Mouse (Mus musculus): ENCODE results near the gene Myo19.
"Not testable (repeated sequence)": the region's sequence is repeated elsewhere in the genome, so short reads cannot be mapped to it uniquely, and the experiment has no call there.

Myo19 gene

GRCm38 (mm10) chr11:84879772-84880464 is at the start of gene Myo19, which contains the start of gene Pigw:
Gene Myo19, plus strand, starts transcription at chr11:84880148.
Gene Pigw, minus strand, starts transcription at chr11:84880285.
- DNase-seq (ENCODE audit: low spot score) = peak; percentile 86

GRCm38 (mm10) chr11:84839330-84839729 is 40.6 kb upstream of the Myo19 start:
- no peak for DNase-seq (ENCODE audit: low spot score)

GRCm38 (mm10) chr11:84846741-84847474 is 33.0 kb upstream of the Myo19 start:
- DNase-seq (ENCODE audit: low spot score) = no peak

GRCm38 (mm10) chr11:84847475-84848090 is 32.4 kb upstream of the Myo19 start:
- no peak for DNase-seq (ENCODE audit: low spot score)

DNA sequence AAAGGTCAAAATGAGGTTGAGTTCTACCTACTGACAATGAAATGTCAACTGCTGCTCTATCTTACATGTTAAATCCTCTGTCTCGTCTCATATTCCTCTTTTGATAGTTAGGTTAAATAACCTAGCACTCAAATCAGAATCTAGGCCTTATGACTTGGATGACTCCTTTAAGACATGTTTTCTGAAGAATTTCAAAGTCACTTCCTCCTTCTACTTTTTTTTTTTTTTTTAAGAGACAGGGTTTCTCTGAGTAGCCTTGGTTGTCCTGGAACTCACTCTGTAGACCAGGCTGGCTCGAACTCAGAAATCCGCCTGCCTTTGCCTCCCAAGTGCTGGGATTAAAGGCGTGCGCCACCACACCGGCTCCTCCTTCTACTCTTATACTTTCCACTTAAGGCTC is 24.7 kb upstream of the Myo19 start:
- no peak for DNase-seq (ENCODE audit: low spot score)

- DNase-seq (ENCODE audit: low spot score) = no peak
These were observed 14.7 kb upstream of the Myo19 start for GRCm38 (mm10) chr11:84865268-84865667.

GRCm38 (mm10) chr11:84867586-84867985 is 12.4 kb upstream of the Myo19 start:
- no peak for DNase-seq (ENCODE audit: low spot score)

DNA sequence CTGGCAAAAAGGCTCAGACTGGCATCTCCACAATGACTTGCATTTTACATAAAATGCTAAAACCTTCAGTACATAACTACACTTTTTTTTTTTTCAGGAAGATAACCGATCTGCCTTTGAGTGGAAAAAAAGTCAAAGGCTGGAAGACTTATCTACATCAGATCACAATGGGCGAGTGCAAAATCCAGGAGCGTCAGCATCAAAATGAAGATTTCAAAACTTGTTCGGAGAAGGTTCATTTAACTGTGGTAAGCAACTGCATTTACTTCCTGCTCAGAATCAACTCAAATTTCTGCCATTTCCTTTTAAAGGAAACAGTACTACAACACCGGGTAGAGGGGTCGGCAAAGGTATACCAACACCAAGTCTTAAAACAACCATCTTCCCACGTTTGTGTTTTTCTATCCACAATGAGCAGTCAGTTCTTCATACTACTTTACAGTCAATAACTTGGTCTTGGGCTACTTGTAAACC is 11.1 kb upstream of the Myo19 start:
- no peak for DNase-seq (ENCODE audit: low spot score)

GRCm38 (mm10) chr11:84869537-84870232 is 10.3 kb upstream of the Myo19 start:
- DNase-seq (ENCODE audit: low spot score) = peak; percentile 95

- peak; percentile 91 for DNase-seq (ENCODE audit: low spot score)
These were observed 9.5 kb upstream of the Myo19 start, which contains the start of gene Ggnbp2 for GRCm38 (mm10) chr11:84870337-84871043. Gene Ggnbp2, minus strand, starts transcription at chr11:84870817.

DNA sequence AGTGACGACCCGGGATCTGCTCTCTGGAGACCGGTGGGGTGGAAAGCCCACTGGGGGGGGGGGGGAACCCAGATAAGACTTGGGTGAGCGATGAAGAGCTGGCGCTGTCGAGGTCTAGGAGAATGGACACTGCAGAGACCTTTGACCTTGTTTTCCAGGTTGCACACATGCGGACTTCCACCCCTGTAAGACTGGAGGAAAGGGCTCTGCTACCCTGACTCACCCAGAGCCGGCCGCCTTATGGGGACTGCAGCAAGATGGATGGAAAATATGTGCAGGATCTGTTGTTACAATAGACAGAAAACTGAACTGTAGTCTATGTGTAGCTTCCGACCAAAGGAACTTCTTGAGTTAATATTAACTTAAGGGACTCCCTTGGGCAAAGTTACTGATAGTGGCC is 8.9 kb upstream of the Myo19 start:
- DNase-seq (ENCODE audit: low spot score) = no peak

DNA sequence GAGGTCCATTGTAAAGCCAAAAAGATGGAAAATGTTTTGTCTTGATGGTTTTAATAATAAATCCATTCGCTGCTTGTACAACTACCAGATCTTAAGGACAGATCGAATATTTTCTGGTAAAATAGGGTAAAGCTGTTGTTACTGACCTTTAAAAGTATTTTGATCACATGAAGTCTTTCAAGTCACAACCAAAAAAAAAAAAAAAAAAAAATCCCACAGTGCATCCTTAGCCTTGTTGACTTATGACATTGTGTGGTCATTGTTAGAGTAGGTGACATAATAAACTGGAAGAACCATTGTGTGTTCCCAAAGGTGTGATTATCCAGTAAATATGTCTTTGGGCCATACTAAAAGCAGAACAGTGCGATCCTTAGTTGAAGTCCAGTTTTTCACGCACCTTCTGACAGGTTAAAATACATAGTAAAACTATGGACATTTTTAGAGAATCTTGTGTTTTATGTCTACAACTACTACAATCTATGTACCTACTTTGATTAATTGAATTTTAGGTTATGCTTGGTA is 8.3 kb upstream of the Myo19 start:
- DNase-seq (ENCODE audit: low spot score) = no peak

- no peak for DNase-seq (ENCODE audit: low spot score)
These were observed 6.7 kb upstream of the Myo19 start for GRCm38 (mm10) chr11:84873042-84873833.

- DNase-seq (ENCODE audit: low spot score) = not testable (repeated sequence)
These were observed 3.9 kb upstream of the Myo19 start for GRCm38 (mm10) chr11:84876020-84876419.

DNA sequence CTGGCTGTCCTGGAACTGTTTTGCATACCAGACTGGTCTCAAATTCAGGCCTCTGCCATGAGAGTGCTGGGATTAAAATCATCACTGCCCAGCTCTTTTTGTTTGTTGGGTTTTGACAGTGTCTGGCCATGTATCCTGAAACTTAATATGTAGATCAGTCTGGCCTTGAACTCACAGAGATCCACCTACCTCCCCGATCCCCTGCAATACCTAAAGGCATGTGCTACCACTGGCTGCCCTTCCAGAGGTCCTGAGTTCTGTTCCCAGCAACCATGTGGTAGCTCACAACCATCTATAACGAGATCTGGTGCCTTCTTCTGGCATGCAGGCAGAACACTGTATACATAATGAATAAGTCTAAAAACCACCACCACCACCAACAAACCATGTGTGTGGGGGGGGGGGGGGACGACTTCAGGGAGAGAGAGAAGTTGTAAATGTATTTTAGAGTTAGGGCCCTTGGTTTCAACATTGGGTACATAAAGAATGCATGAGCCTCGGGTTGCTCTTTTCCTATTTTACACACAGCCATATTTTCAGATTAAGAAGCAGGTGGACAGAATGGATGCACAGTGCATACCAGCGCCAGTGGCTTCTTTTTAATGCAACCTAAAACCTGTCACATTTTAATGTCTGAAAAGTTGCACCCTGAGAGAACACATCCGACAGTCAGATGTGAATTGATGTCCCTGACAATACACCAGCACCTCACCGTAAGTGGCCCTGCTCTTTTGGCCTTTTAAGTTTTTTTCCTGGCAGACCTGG is 759 bp upstream of the Myo19 start:
- peak; percentile 2 for DNase-seq (ENCODE audit: low spot score)

DNA sequence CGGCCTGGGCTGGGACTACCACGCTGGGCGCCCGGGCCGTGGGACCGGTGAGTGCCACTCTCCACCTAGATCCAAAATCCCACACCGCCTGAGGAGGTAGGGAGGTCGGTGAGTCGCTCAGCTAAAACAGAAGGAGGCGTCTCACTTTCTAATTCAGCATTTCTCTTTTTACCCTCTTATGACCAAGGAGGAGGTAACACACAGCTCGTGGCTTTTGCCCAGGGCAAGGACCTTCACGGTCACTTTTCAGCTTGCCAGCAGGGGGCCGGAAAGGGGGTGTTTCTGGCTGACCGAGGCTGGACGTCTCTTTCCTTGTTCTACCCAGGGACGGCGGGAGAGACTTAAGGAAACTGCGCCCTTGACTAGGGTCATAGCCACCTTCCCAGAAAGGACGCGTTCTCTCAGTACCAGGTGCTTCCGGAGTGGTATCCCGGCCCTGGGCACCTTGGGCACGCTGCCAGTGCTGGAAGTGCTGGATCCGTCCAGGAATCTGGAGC is 565 bp downstream of the Myo19 start:
- peak; percentile 54 for DNase-seq (ENCODE audit: low spot score)

- no peak for DNase-seq (ENCODE audit: low spot score)
These were observed 1.0 kb downstream of the Myo19 start for GRCm38 (mm10) chr11:84880971-84881370.

DNA sequence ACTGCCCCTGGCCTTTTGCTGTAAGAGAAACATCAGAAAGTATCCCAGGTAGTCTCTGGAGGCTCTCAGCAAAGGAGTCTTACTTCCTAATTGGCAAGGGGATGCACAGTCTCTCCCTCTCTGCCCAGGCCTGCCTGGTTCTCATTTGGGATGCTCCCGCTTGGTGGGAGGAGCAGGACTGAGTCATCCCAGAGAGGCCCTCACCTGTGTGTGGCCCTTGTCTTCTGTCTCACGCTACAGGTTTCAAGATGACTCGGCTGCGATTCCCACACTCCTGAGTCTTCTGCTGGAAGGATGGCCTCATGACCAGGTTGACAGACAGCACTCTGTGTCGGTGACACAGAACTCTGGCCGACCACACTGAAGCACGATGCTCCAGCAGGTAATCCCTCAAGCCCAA is 2.4 kb downstream of the Myo19 start:
- peak; percentile 4 for DNase-seq (ENCODE audit: low spot score)

DNA sequence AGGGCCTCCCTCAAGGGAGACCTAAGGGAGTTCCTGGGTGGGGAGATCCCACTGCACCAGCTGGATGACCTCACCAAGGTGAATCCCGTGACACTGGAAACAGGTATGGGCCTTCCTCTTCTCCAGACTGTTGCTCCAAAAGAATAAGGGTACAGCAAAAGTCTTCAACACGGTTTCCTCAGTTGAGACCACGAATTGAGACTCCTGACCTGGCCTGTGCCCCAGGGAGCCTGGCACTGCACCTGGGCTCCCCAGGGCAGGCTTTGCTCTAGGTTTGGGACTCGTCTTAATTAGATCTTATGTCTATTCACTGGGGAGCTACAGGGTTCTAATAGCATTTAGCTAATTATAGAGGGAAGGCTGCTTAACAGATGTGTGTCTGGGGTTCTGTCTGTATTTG is 5.3 kb downstream of the Myo19 start:
- DNase-seq (ENCODE audit: low spot score) = no peak

GRCm38 (mm10) chr11:84886236-84886635 is 6.3 kb downstream of the Myo19 start:
- DNase-seq (ENCODE audit: low spot score) = no peak
